Mouse (Mus musculus): ENCODE results near the gene Hs6st2. TPM values are rescaled to one million over a fixed set of nuclear protein-coding genes. Genes with fewer than 3 reads are reported as not detected.

The Hs6st2 gene
- polyA plus RNA-seq, 1 experiment from 2014 or later = 23.9 TPM

GRCm38 (mm10) chrX:51461413-51461812, 220.2 kb downstream of the Hs6st2 start:
- Histone ChIP-seq H3K4me1 (ENCODE audit: control insufficient read depth, insufficient read depth, low read length) (no peaks in the 10 kb centered on the region), H3K27ac (replicated peaks; ENCODE audit: low read depth, low read length) (no peak overlapping the region), H3K36me3 (ENCODE audit: control insufficient read depth, insufficient read depth, low read length) (no peaks in the 10 kb centered on the region), H3K4me2 (ENCODE audit: low read length) (no peak overlapping the region), H3K27me3 (ENCODE audit: control insufficient read depth, insufficient read depth, low read length) (no peaks in the 10 kb centered on the region), H3K9ac (replicated peaks; ENCODE audit: low read length) (no peak overlapping the region), H3K4me3 (replicated peaks; ENCODE audit: low read depth, low read length) (no peak overlapping the region), H3K9me3 (ENCODE audit: control insufficient read depth, low read length) (no peaks in the 10 kb centered on the region)
- no peak for DNase-seq
- no peak for ATAC-seq (ENCODE audit: low FRiP score, low TSS enrichment)
- WGBS = 74% methylated on average over 3 of the region's 3 CpGs

- Histone ChIP-seq H3K27ac (replicated peaks; ENCODE audit: low read depth, low read length) (no peak overlapping the region), H3K4me1 (ENCODE audit: control insufficient read depth, insufficient read depth, low read length) (no peaks in the 10 kb centered on the region), H3K36me3 (ENCODE audit: control insufficient read depth, insufficient read depth, low read length) (no peaks in the 10 kb centered on the region), H3K4me3 (replicated peaks; ENCODE audit: low read depth, low read length) (no peak overlapping the region), H3K9me3 (ENCODE audit: control insufficient read depth, low read length) (no peaks in the 10 kb centered on the region), H3K4me2 (ENCODE audit: low read length) (no peak overlapping the region), H3K9ac (replicated peaks; ENCODE audit: low read length) (no peak overlapping the region), H3K27me3 (ENCODE audit: control insufficient read depth, insufficient read depth, low read length) (no peaks in the 10 kb centered on the region)
- no peak for ATAC-seq (ENCODE audit: low FRiP score, low TSS enrichment)
- DNase-seq = no peak
- WGBS = 70% methylated on average over 4 of the region's 4 CpGs
These were observed 238.3 kb downstream of the Hs6st2 start for GRCm38 (mm10) chrX:51443366-51443765.

DNA sequence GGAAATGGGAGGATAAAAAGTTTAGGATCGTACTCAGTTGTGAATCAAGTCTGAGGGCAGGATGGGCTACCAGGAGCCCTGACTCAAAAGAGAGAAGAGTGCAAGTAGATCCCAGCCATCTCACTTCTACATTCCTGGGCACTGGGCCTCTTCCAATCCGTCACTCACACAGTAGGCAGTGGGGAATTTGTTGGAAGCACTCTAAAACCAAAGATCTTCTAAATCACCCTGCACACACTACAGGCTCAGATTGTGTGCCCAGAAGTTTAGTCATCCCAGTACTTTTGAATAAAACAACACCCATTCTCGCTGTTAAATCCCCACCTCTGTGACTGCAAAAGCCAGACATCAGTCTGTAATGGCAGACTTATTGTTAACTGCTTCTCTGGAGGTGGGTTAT, 249.9 kb downstream of the Hs6st2 start:
- WGBS = 70% methylated on average over 3 of the region's 3 CpGs
- H3K9me3 ChIP-seq (ENCODE audit: control insufficient read depth, low read length) = no peaks in the 10 kb centered on the region
- H3K4me1 ChIP-seq (ENCODE audit: control insufficient read depth, insufficient read depth, low read length) = no peaks in the 10 kb centered on the region
- no peak overlapping the region for H3K4me3 ChIP-seq (replicated peaks; ENCODE audit: low read depth, low read length)
- no peaks in the 10 kb centered on the region for H3K36me3 ChIP-seq (ENCODE audit: control insufficient read depth, insufficient read depth, low read length)
- H3K27me3 ChIP-seq (ENCODE audit: control insufficient read depth, insufficient read depth, low read length) = no peaks in the 10 kb centered on the region
- DNase-seq (no peak), ATAC-seq (ENCODE audit: low FRiP score, low TSS enrichment) (no peak)
- no peak overlapping the region for H3K4me2 ChIP-seq (ENCODE audit: low read length)
- no peak overlapping the region for H3K27ac ChIP-seq (replicated peaks; ENCODE audit: low read depth, low read length)
- no peak overlapping the region for H3K9ac ChIP-seq (replicated peaks; ENCODE audit: low read length)

DNA sequence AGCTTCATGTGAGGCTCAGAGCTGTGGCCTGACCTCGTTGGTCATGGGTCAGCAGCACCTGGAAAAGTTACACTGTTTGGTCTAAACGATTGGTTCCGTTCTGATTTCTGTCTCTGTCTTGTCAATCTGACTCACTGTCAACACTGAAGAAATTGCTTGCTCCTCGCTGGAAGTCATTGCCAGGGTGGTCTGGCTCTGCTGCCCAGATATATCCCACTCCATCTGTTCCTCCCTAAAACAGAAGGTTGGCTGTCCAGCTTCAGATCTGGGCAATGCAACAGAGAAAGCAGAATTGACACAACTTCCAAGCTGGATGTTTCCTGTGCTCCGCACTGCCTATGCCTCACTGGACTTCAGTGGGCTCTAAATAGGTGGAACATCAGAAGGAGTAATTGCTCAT, 256.6 kb downstream of the Hs6st2 start:
- no peak for ATAC-seq (ENCODE audit: low FRiP score, low TSS enrichment)

GRCm38 (mm10) chrX:51410289-51410688, 271.4 kb downstream of the Hs6st2 start:
- H3K4me3 ChIP-seq (replicated peaks; ENCODE audit: low read depth, low read length) = no peak overlapping the region
- ATAC-seq (ENCODE audit: low FRiP score, low TSS enrichment) (no peak), DNase-seq (no peak)
- no peaks in the 10 kb centered on the region for H3K9me3 ChIP-seq (ENCODE audit: control insufficient read depth, low read length)
- H3K9ac ChIP-seq (replicated peaks; ENCODE audit: low read length) = no peak overlapping the region
- H3K27me3 ChIP-seq (ENCODE audit: control insufficient read depth, insufficient read depth, low read length) = no peaks in the 10 kb centered on the region
- no peak overlapping the region for H3K4me2 ChIP-seq (ENCODE audit: low read length)
- no peaks in the 10 kb centered on the region for H3K4me1 ChIP-seq (ENCODE audit: control insufficient read depth, insufficient read depth, low read length)
- WGBS = 76% methylated on average over 2 of the region's 2 CpGs
- H3K36me3 ChIP-seq (ENCODE audit: control insufficient read depth, insufficient read depth, low read length) = no peaks in the 10 kb centered on the region
- H3K27ac ChIP-seq (replicated peaks; ENCODE audit: low read depth, low read length) = no peak overlapping the region

More for the DNA sequence above, 256.6 kb downstream of the Hs6st2 start:
- Histone ChIP-seq H3K4me1 (ENCODE audit: control insufficient read depth, insufficient read depth, low read length) (no peaks in the 10 kb centered on the region), H3K9me3 (ENCODE audit: control insufficient read depth, low read length) (no peaks in the 10 kb centered on the region), H3K36me3 (ENCODE audit: control insufficient read depth, insufficient read depth, low read length) (no peaks in the 10 kb centered on the region), H3K4me2 (ENCODE audit: low read length) (no peak overlapping the region), H3K27me3 (ENCODE audit: control insufficient read depth, insufficient read depth, low read length) (no peaks in the 10 kb centered on the region), H3K4me3 (replicated peaks; ENCODE audit: low read depth, low read length) (no peak overlapping the region), H3K9ac (replicated peaks; ENCODE audit: low read length) (no peak overlapping the region), H3K27ac (replicated peaks; ENCODE audit: low read depth, low read length) (no peak overlapping the region)
- DNase-seq = no peak
- 78% methylated on average over 5 of the region's 5 CpGs for WGBS

- H3K4me2 ChIP-seq (ENCODE audit: low read length) = no peak overlapping the region
- H3K4me3 ChIP-seq (replicated peaks; ENCODE audit: low read depth, low read length) = no peak overlapping the region
- ATAC-seq (ENCODE audit: low FRiP score, low TSS enrichment) = no peak
- H3K9me3 ChIP-seq (ENCODE audit: control insufficient read depth, low read length) = no peaks in the 10 kb centered on the region
- DNase-seq = peak; percentile 73
- H3K27ac ChIP-seq (replicated peaks; ENCODE audit: low read depth, low read length) = no peak overlapping the region
- H3K36me3 ChIP-seq (ENCODE audit: control insufficient read depth, insufficient read depth, low read length) = no peaks in the 10 kb centered on the region
- no peaks in the 10 kb centered on the region for H3K4me1 ChIP-seq (ENCODE audit: control insufficient read depth, insufficient read depth, low read length)
- no peaks in the 10 kb centered on the region for H3K27me3 ChIP-seq (ENCODE audit: control insufficient read depth, insufficient read depth, low read length)
- no peak overlapping the region for H3K9ac ChIP-seq (replicated peaks; ENCODE audit: low read length)
These were observed 284.2 kb downstream of the Hs6st2 start for GRCm38 (mm10) chrX:51397457-51397856.

DNA sequence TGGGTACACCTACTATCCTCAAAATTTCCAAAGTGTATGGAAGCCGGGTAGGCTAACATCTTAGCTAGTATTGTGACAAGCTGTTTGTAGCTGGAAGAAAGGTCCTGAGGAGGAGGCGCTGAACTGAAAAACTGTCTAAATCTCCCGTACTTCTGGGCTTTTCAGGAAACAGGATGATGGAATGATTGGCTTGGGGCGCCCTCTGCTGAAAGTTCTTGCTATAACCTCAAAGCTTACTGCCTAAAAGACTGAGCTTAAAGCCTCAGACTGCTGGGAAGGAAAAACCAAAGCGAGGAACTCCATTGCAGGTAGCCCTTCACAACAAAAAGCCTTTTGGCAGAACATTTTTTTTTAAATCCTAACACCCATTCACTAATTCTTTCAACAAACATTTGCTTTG, 307.0 kb downstream of the Hs6st2 start:
- 14% methylated on average over 5 of the region's 5 CpGs for WGBS
- DNase-seq = peak; percentile 87
- Histone ChIP-seq H3K27ac (replicated peaks; ENCODE audit: low read depth, low read length) (no peak overlapping the region), H3K4me3 (replicated peaks; ENCODE audit: low read depth, low read length) (no peak overlapping the region), H3K27me3 (ENCODE audit: control insufficient read depth, insufficient read depth, low read length) (no peaks in the 10 kb centered on the region), H3K4me2 (ENCODE audit: low read length) (no peak overlapping the region), H3K9ac (replicated peaks; ENCODE audit: low read length) (no peak overlapping the region), H3K9me3 (ENCODE audit: control insufficient read depth, low read length) (no peaks in the 10 kb centered on the region), H3K36me3 (ENCODE audit: control insufficient read depth, insufficient read depth, low read length) (no peaks in the 10 kb centered on the region), H3K4me1 (ENCODE audit: control insufficient read depth, insufficient read depth, low read length) (no peaks in the 10 kb centered on the region)
- ATAC-seq (ENCODE audit: low FRiP score, low TSS enrichment) = no peak

GRCm38 (mm10) chrX:51372477-51373239, 309.0 kb downstream of the Hs6st2 start:
- H3K36me3 ChIP-seq (ENCODE audit: control insufficient read depth, insufficient read depth, low read length) = no peaks in the 10 kb centered on the region

GRCm38 (mm10) chrX:51349682-51350081, 332.0 kb downstream of the Hs6st2 start:
- Histone ChIP-seq H3K27ac (replicated peaks; ENCODE audit: low read depth, low read length) (no peak overlapping the region), H3K36me3 (ENCODE audit: control insufficient read depth, insufficient read depth, low read length) (no peaks in the 10 kb centered on the region), H3K4me2 (ENCODE audit: low read length) (no peak overlapping the region), H3K4me3 (replicated peaks; ENCODE audit: low read depth, low read length) (no peak overlapping the region), H3K9me3 (ENCODE audit: control insufficient read depth, low read length) (no peaks in the 10 kb centered on the region), H3K4me1 (ENCODE audit: control insufficient read depth, insufficient read depth, low read length) (no peaks in the 10 kb centered on the region), H3K27me3 (ENCODE audit: control insufficient read depth, insufficient read depth, low read length) (no peaks in the 10 kb centered on the region), H3K9ac (replicated peaks; ENCODE audit: low read length) (no peak overlapping the region)
- WGBS = 74% methylated on average over 1 of the region's 1 CpGs
- DNase-seq (no peak), ATAC-seq (ENCODE audit: low FRiP score, low TSS enrichment) (no peak)

More at GRCm38 (mm10) chrX:51372477-51373239, 309.0 kb downstream of the Hs6st2 start:
- Histone ChIP-seq H3K4me3 (replicated peaks; ENCODE audit: low read depth, low read length) (no peak overlapping the region), H3K9ac (replicated peaks; ENCODE audit: low read length) (no peak overlapping the region), H3K4me2 (ENCODE audit: low read length) (no peak overlapping the region), H3K27ac (replicated peaks; ENCODE audit: low read depth, low read length) (no peak overlapping the region), H3K4me1 (ENCODE audit: control insufficient read depth, insufficient read depth, low read length) (no peaks in the 10 kb centered on the region), H3K9me3 (ENCODE audit: control insufficient read depth, low read length) (no peaks in the 10 kb centered on the region), H3K27me3 (ENCODE audit: control insufficient read depth, insufficient read depth, low read length) (no peaks in the 10 kb centered on the region)
- DNase-seq (peak; percentile 59), ATAC-seq (ENCODE audit: low FRiP score, low TSS enrichment) (peak; percentile 46; the same call in 1 of the 2 replicates)
- 37% methylated on average over 5 of the region's 5 CpGs for WGBS
